Mouse (Mus musculus): ENCODE measurements around the gene 1810024B03Rik. TPM values are rescaled to one million over a fixed set of nuclear protein-coding genes. Genes with fewer than 3 reads are reported as not detected.
"Not testable (repeated sequence)": the region's sequence is repeated elsewhere in the genome, so short reads cannot be mapped to it uniquely, and the experiment has no call there.

1810024B03Rik gene
- total RNA-seq, 4 experiments from 2014 or later, result 0.36 to 0.90 (median 0.51) TPM

- peak; percentile 56 to 72 for DNase-seq (ENCODE audit: low spot score in 2 of 2)
These were observed 25.3 kb downstream of the 1810024B03Rik start for GRCm38 (mm10) chr2:127182598-127183381.

- DNase-seq (ENCODE audit: low spot score in 2 of 2), result not testable (repeated sequence)
These were observed 41.8 kb downstream of the 1810024B03Rik start for GRCm38 (mm10) chr2:127166261-127166660.

GRCm38 (mm10) chr2:127165675-127166074 is 42.4 kb downstream of the 1810024B03Rik start:
- no peak for DNase-seq (ENCODE audit: low spot score in 2 of 2)

GRCm38 (mm10) chr2:127145699-127146098 is 62.4 kb downstream of the 1810024B03Rik start:
- no peak for DNase-seq (ENCODE audit: low spot score in 2 of 2)

DNA sequence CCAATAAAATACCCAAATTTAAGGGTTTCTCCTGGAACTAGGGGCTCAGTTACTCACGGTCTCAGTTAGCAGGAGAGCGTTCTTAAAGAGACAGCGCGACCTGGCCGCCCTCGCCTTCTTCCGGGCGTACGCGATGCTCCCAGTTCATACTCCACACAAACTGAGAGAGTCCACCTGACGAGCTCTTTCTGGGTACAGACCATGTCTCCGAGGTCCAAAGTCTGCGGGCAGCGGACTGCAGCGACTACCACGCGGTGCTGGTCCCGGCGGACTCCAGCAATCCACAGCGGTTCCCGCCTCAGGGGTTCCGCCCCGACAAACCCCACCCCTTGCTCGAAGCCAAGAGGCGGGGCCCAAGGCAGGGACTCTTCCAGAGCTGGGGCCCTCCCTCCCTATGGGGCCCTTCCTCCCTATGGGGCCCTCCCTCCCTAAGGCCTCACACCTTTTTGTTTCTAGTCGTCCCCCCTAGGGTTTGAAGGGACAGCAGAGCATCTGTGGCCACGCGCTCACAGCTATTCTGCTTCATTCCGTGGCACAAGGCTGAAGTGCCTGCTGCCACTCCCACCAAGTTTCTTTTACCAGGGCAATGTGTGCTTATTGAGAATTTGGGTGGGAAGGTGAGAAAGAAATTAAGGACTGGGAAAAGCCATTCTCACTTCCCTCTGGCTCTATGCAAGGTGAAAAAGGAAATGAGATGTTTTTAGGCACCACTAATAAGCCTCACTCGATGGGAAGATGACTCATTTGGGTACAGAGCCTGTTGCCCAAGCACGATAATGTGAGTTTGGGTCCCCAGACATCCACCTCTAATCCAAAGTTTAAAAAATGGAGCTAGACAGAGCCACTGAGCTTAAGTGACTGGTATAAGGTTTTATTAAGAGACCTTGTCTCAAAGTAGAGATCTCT is 64.7 kb downstream of the 1810024B03Rik start, which contains the start of gene Itpripl1:
Itpripl1 (minus strand) TSS at position 285 of the 906 bp plus-strand sequence.
- DNase-seq (ENCODE audit: low spot score in 2 of 2), result peak; percentile 67 to 69

- no peak for DNase-seq (ENCODE audit: low spot score in 2 of 2)
These were observed 65.4 kb downstream of the 1810024B03Rik start for GRCm38 (mm10) chr2:127142577-127143157.

GRCm38 (mm10) chr2:127142031-127142430 is 66.0 kb downstream of the 1810024B03Rik start:
- DNase-seq (ENCODE audit: low spot score in 2 of 2), result no peak

DNA sequence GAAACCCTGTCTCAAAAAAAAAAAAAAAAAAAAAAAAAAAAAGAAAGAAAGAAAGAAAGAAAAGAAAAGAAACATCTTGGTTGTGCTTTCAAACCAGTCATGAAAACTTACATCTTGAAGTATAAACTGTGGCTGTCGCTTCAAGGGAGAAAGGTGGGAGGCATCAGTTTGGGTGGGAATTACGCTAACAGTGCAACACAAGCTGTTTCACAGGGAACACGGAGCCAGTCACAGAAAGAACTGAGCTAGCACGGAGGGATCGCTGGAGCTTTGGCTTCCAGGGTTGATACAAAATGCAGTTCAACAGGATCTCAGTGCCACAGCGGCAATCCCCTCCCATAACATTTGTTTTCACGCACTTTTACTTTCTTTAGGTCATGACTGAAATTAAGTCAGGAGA is 68.1 kb downstream of the 1810024B03Rik start:
- no peak for DNase-seq (ENCODE audit: low spot score in 2 of 2)

DNA sequence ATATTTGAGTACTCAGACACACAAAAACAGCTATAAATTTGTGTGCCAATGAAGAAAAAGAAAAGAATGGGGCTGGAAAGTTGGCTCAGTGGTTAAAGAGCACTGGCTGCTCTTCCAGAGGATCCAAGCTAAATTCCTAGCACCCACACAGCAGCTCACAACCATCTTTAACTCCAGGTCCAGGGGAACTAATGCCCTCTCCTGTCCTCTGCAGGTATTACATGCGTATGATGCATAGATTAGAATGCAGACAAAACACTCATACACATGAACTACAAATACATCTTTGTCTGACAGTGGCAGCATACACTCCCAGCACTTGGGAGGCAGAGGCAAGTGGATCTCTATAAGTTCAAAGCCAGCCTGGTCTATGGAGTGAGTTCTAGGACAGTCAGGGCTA is 68.5 kb downstream of the 1810024B03Rik start:
- no peak for DNase-seq (ENCODE audit: low spot score in 2 of 2)

DNA sequence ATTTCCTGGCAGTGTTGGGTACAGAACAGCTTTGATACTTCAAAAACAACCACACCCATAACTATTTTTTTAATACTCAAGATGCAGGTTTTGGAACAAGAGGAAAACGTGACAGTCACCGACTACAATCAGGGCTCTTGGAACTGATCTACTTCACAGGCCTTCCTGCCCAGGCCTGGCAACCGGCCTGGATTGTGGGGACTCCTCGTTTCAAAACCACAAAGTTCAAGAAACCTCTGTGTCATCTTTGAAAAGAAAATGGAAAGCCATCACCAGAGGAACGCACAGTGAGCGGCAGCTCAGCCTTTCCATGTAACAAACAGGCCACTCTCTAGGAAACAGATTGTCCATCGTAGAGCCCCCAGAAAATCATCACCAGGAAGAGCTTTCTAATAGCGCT is 69.0 kb downstream of the 1810024B03Rik start:
- DNase-seq (ENCODE audit: low spot score in 2 of 2), result no peak

DNA sequence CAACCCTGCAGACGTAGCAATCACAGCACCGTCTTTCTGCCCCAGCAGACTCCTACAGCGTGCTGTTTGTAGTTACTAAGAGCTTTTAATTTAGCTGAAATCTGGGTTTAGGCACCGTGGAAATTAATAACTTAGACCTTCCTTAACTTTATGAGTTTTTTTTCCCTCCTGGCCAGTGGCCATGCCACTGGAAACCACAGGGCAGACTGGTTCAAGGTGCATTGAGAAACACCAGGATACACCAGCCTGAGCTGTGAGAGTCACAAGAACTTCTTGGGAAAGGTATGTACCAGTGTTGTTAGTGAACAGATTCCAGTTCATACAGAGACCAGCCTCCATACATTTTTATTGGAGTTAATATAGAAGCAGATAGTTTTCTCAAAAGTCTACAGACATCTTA is 69.6 kb downstream of the 1810024B03Rik start:
- no peak for DNase-seq (ENCODE audit: low spot score in 2 of 2)

DNA sequence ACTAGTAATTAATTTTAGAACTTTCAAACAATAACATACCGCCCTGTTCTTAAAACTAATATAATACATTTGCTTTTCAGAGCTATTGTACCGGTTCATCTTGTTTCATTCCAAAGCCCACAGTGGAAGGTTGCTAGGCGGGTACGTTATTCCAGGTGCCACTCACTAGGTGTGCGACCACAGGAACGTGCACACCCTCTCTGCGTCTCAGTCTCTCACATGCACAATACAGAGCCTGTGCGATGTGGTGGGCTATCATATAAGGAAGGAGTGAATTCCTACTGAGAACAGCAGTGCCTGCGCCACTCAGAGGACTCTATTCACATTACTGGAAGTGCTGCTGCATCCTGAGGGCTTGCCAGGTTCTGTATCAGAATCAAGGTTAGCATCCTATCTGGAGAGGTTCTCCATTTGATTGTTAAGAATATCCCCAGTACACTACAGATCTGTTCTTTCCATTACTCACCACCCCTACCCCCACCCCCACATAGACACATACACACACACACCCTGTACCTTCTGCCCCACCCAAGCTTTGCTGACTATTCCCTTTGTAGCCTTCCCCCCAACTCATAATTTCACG is 70.2 kb downstream of the 1810024B03Rik start:
- no peak for DNase-seq (ENCODE audit: low spot score in 2 of 2)

DNA sequence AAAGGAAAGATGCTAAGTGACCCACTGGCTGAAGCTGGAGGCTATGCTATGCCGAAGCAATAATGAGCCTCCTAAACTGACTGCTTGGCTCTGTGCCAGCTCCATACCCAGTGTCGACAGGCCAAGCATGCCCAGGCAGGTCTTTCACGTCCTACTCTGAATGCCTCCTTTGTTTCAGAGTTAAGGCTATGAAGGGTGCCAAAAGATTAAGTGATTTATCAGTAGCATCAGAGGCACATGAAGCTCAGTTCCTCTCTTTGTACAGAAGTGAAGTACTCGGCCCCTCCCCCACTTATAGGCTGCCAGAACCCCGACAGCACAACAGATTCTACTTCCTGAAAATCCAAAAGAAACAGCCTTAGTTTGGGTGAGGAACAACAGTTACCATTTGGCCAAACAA is 71.1 kb downstream of the 1810024B03Rik start:
- no peak for DNase-seq (ENCODE audit: low spot score in 2 of 2)

Other genes starting within 250 kb of the 1810024B03Rik start
- gene Ap4e1, start 199.6 kb downstream of the 1810024B03Rik start, total RNA-seq (2022), result 10 to 100 TPM in 1 of 4 experiments, 1 to 10 TPM in 3; 9.0 to 12.1 (median 9.2) TPM
- 10 to 100 TPM; 10.7 to 14.8 (median 12.1) TPM for gene Blvra, start 137.6 kb downstream of the 1810024B03Rik start, total RNA-seq (2022)
- 1 to 10 TPM in 2 of 4 experiments, under 1 TPM in 2; 0.44 to 1.2 (median 0.81) TPM for gene Ncaph, start 74.3 kb downstream of the 1810024B03Rik start, total RNA-seq (2022)
- 1 to 10 TPM; 3.3 to 4.8 (median 4.1) TPM for gene Itpripl1, start 64.8 kb downstream of the 1810024B03Rik start, total RNA-seq (2022)
- gene Snrnp200, start 106 bp upstream of the 1810024B03Rik start, total RNA-seq (2022), result 10 to 100 TPM; 48.9 to 54.3 (median 50.6) TPM
- 10 to 100 TPM; 48.9 to 57.8 (median 54.9) TPM for gene Ciao1, start 39.5 kb upstream of the 1810024B03Rik start, total RNA-seq (2022)
- 10 to 100 TPM; 21.1 to 27.7 (median 25.2) TPM for gene Tmem127, start 39.6 kb upstream of the 1810024B03Rik start, total RNA-seq (2022)
- gene Stard7, start 61.9 kb upstream of the 1810024B03Rik start, total RNA-seq (2022), result 100 to 1,000 TPM; 108 to 119 (median 116) TPM
- 1 to 10 TPM in 3 of 4 experiments, under 1 TPM in 1; 0.44 to 1.4 (median 1.1) TPM for gene Dusp2, start 127.9 kb upstream of the 1810024B03Rik start, total RNA-seq (2022)
- gene Astl, start 130.4 kb upstream of the 1810024B03Rik start, total RNA-seq (2022), result not detected
- gene Adra2b, start 154.9 kb upstream of the 1810024B03Rik start, total RNA-seq (2022), result under 1 TPM; 0.41 to 0.83 (median 0.50) TPM
- gene Gpat2, start 216.9 kb upstream of the 1810024B03Rik start, total RNA-seq (2022), result not detected
- 10 to 100 TPM; 17.6 to 24.4 (median 20.8) TPM for gene Fahd2a, start 236.3 kb upstream of the 1810024B03Rik start, total RNA-seq (2022)